ENCODE assay signal across 8 mouse cellular contexts in genomic region chr4:131872672-131873292, GRCm38 (mm10). TPM values are rescaled to one million over a fixed set of nuclear protein-coding genes. Genes with fewer than 3 reads are reported as not detected.
DNase-seq lines count a peak whose midpoint lies in the region; ATAC-seq lines count a peak whose summit lies in the region.

No protein-coding gene starts in this region.

- H3K27me3 ChIP-seq in erythroblast, embryonic 14.5 days (ENCODE audit: control insufficient read depth): no peaks in the 10 kb centered on the region
- no peaks in the 10 kb centered on the region for H3K27me3 ChIP-seq in intestine, embryonic 16.5 days (replicated peaks; ENCODE audit: control insufficient read depth, insufficient read depth, low read length)
- no peaks in the 10 kb centered on the region for H3K27me3 ChIP-seq in neural tube, embryonic 11.5 days (ENCODE audit: control insufficient read depth, insufficient read depth, low read length)

- H3K9me3 ChIP-seq in erythroblast, embryonic 14.5 days (ENCODE audit: control insufficient read depth, low read length): no peaks in the 10 kb centered on the region
- H3K9me3 ChIP-seq in intestine, embryonic 16.5 days (ENCODE audit: control insufficient read depth, low read length): no peaks in the 10 kb centered on the region
- no peaks in the 10 kb centered on the region for H3K9me3 ChIP-seq in neural tube, embryonic 11.5 days (ENCODE audit: control insufficient read depth, low read length)

- ATAC-seq in erythroblast, adult 5-6 weeks (replicated peaks; ENCODE audit: low FRiP score, poor library complexity, severe bottlenecking): no peak; the same call in 1 of the 2 replicates
- peak; percentile 35 for ATAC-seq in intestine, embryonic 16.5 days
- ATAC-seq in neural tube, embryonic 11.5 days (ENCODE audit: insufficient read depth, low FRiP score, low TSS enrichment): peak; percentile 48; the same call in 1 of the 2 replicates

- peak; percentile 17 for DNase-seq in thymus, postnatal 14 days
- DNase-seq in thymus, postnatal 36 days: no peak
- peak; percentile 20 for DNase-seq in neural tube, embryonic 11.5 days (ENCODE audit: low spot score)
- DNase-seq in spleen, postnatal 4 days (ENCODE audit: low spot score in 2 of 2): no peak
- no peak for DNase-seq in spleen, postnatal 36 days (ENCODE audit: low spot score in 2 of 2)

- peak overlapping the region; percentile 72 for H3K9ac ChIP-seq in intestine, embryonic 16.5 days (ENCODE audit: low read depth, low read length)
- peak overlapping the region; percentile 100 for H3K9ac ChIP-seq in neural tube, embryonic 11.5 days (ENCODE audit: low read length)

- H3K4me3 ChIP-seq in erythroblast, embryonic 14.5 days (replicated peaks): peak overlapping the region; percentile 99
- peak overlapping the region; percentile 99 for H3K4me3 ChIP-seq in intestine, embryonic 16.5 days (ENCODE audit: low read length)
- peak overlapping the region; percentile 97 for H3K4me3 ChIP-seq in neural tube, embryonic 11.5 days (ENCODE audit: low read depth, low read length)

- H3K4me2 ChIP-seq in intestine, embryonic 16.5 days (ENCODE audit: low read depth, low read length): peak overlapping the region; percentile 47
- peak overlapping the region; percentile 55 for H3K4me2 ChIP-seq in neural tube, embryonic 11.5 days (ENCODE audit: low read depth)

- WGBS in intestine, embryonic 16.5 days: 7% methylated on average over 11 of the region's 11 CpGs
- 12% methylated on average over 11 of the region's 11 CpGs for WGBS in neural tube, embryonic 11.5 days

- peak overlapping the region; percentile 75 for H3K27ac ChIP-seq in intestine, embryonic 16.5 days (ENCODE audit: low read length)
- peak overlapping the region; percentile 99; the same call in 1 of the 2 replicates for H3K27ac ChIP-seq in neural tube, embryonic 11.5 days (ENCODE audit: low read depth, low read length)

- H3K4me1 ChIP-seq in erythroblast, embryonic 14.5 days (ENCODE audit: control insufficient read depth): peaks cover 68% of the 10 kb centered on the region
- H3K4me1 ChIP-seq in intestine, embryonic 16.5 days (ENCODE audit: control insufficient read depth, insufficient read depth, low read length): peaks cover 23% of the 10 kb centered on the region
- H3K4me1 ChIP-seq in neural tube, embryonic 11.5 days (ENCODE audit: control insufficient read depth, insufficient read depth, low read length): peaks cover 15% of the 10 kb centered on the region

- H3K36me3 ChIP-seq in erythroblast, embryonic 14.5 days (ENCODE audit: control insufficient read depth): peaks cover 51% of the 10 kb centered on the region
- H3K36me3 ChIP-seq in intestine, embryonic 16.5 days (ENCODE audit: control insufficient read depth, insufficient read depth, low read length): no peaks in the 10 kb centered on the region
- no peaks in the 10 kb centered on the region for H3K36me3 ChIP-seq in neural tube, embryonic 11.5 days (ENCODE audit: control insufficient read depth, insufficient read depth, low read length)

RNA-seq across cellular contexts. Expression of gene Srsf4, which starts 0.6 kb away (rescaled TPM):
- 37.6 and 42.6 TPM in 2 replicates for polyA plus RNA-seq in erythroblast, embryonic 14.5 days (2012)
- total RNA-seq in erythroblast, adult 5-6 weeks (2015; ENCODE audit: low replicate concordance): 20.9 and 23.6 TPM in 2 replicates
- 45.2 and 61.6 TPM in 2 replicates for total RNA-seq in erythroblast, adult 5-6 weeks (2017; ENCODE audit: low replicate concordance)
- 68.6 and 75.2 TPM in 2 replicates for polyA plus RNA-seq in intestine, embryonic 16.5 days (2015; fragmentation: Nextera tagmentation; extraction: Ambion mirVana)
- polyA plus RNA-seq in neural tube, embryonic 11.5 days (2014; fragmentation: Nextera tagmentation; extraction: Ambion mirVana): 136 and 144 TPM in 2 replicates

RNA-seq across cellular contexts. Expression of gene Mecr, which starts 29.5 kb away (rescaled TPM):
- 1.8 and 2.4 TPM in 2 replicates for polyA plus RNA-seq in erythroblast, embryonic 14.5 days (2012)
- 6.7 and 11.1 TPM in 2 replicates for total RNA-seq in erythroblast, adult 5-6 weeks (2015; ENCODE audit: low replicate concordance)
- total RNA-seq in erythroblast, adult 5-6 weeks (2017; ENCODE audit: low replicate concordance): 6.4 and 10.3 TPM in 2 replicates
- 81.6 and 86.6 TPM in 2 replicates for polyA plus RNA-seq in intestine, embryonic 16.5 days (2015; fragmentation: Nextera tagmentation; extraction: Ambion mirVana)
- 38.4 and 41.9 TPM in 2 replicates for polyA plus RNA-seq in neural tube, embryonic 11.5 days (2014; fragmentation: Nextera tagmentation; extraction: Ambion mirVana)

RNA-seq across cellular contexts. Expression of gene Ptpru, which starts 34.7 kb away (rescaled TPM):
- 0.50 and 0.55 TPM in 2 replicates for polyA plus RNA-seq in erythroblast, embryonic 14.5 days (2012)
- total RNA-seq in erythroblast, adult 5-6 weeks (2015; ENCODE audit: low replicate concordance): 0.19 and 5.9 TPM in 2 replicates
- 0.56 and 3.2 TPM in 2 replicates for total RNA-seq in erythroblast, adult 5-6 weeks (2017; ENCODE audit: low replicate concordance)
- 4.7 and 4.8 TPM in 2 replicates for polyA plus RNA-seq in intestine, embryonic 16.5 days (2015; fragmentation: Nextera tagmentation; extraction: Ambion mirVana)
- polyA plus RNA-seq in neural tube, embryonic 11.5 days (2014; fragmentation: Nextera tagmentation; extraction: Ambion mirVana): 10.2 and 13.3 TPM in 2 replicates

RNA-seq across cellular contexts. Expression of gene Tmem200b, which starts 48.8 kb away (rescaled TPM):
- polyA plus RNA-seq in erythroblast, embryonic 14.5 days (2012): not detected in 2 replicates
- total RNA-seq in erythroblast, adult 5-6 weeks (2015; ENCODE audit: low replicate concordance): not detected in 2 replicates
- total RNA-seq in erythroblast, adult 5-6 weeks (2017; ENCODE audit: low replicate concordance): 2.0 TPM in 1 of 2 replicates, not detected in the other
- polyA plus RNA-seq in intestine, embryonic 16.5 days (2015; fragmentation: Nextera tagmentation; extraction: Ambion mirVana): 0.18 and 0.20 TPM in 2 replicates
- polyA plus RNA-seq in neural tube, embryonic 11.5 days (2014; fragmentation: Nextera tagmentation; extraction: Ambion mirVana): 1.4 TPM in 2 replicates

Comparison
In these comparisons a context has a peak if more than half of its experiments do, and no peak if none do; other contexts are left out.
1. DNase-seq: peak in thymus, postnatal 14 days (single experiment) and neural tube, embryonic 11.5 days (single experiment); none in thymus, postnatal 36 days (0 of 2), spleen, postnatal 4 days (0 of 2) and spleen, postnatal 36 days (0 of 2).
2. RNA of gene Mecr, which starts 29.5 kb away (polyA plus RNA-seq): 81.6 to 86.6 TPM in intestine, embryonic 16.5 days and 38.4 to 41.9 TPM in neural tube, embryonic 11.5 days; 1.8 to 2.4 TPM in erythroblast, embryonic 14.5 days; every median in the first group is over 10 times any median in the second.
3. Peak in every context shown above with its lines, with median percentiles within 50 percentile points of each other: H3K4me3 ChIP-seq.